Mouse (Mus musculus): ENCODE measurements at regions not wholly inside any gene's neighbourhood (a gene's known extent, or its start where the extent isn't known, plus 50 kb on each side); places are given as distances from the start of the nearest gene placed in this dataset.

GRCm38 (mm10) chr14:104002421-104002820 is 158.2 kb upstream of the Ednrb start:
- no peak overlapping the region for H3K27ac ChIP-seq (ENCODE audit: insufficient read depth, low read depth)
- H3K9me3 ChIP-seq (replicated peaks; ENCODE audit: low read length): no peaks in the 10 kb centered on the region
- in situ Hi-C loops (cut with MboI; ENCODE audit: low pct_ligation_motif_present, low pct_unique_long_range_greater_than_20kb, low sequenced_read_pairs) (no loop called here), dilution Hi-C loops (cut with MboI; ENCODE audit: extremely low pct_ligation_motif_present, extremely low pct_unique_long_range_greater_than_20kb, low sequenced_read_pairs) (no loop called here)
- no peak overlapping the region for H3K4me2 ChIP-seq (ENCODE audit: insufficient read depth, low read depth, poor library complexity, severe bottlenecking)
- no peak overlapping the region for H3K4me3 ChIP-seq (replicated peaks in 1 of 3; ENCODE audit: low read depth in 2 of 3, low read length in 2 of 3, poor library complexity in 1 of 3)
- H3K4me1 ChIP-seq (ENCODE audit: control insufficient read depth in 1 of 2, insufficient read depth in 2 of 2): peaks cover 0 to 6% of the 10 kb centered on the region in 2 experiments; a peak in 2 of 4 replicates
- H3K9ac ChIP-seq (ENCODE audit: insufficient read depth, low read depth): no peak overlapping the region
- no peaks in the 10 kb centered on the region for H3K36me3 ChIP-seq (replicated peaks in 1 of 2; ENCODE audit: control insufficient read depth in 1 of 2, insufficient read depth in 1 of 2, low read length in 1 of 2)
- no peaks in the 10 kb centered on the region for H3K79me2 ChIP-seq (replicated peaks; ENCODE audit: control insufficient read depth, extremely low read depth, insufficient read depth, poor library complexity, severe bottlenecking)
- H3K27me3 ChIP-seq (replicated peaks): no peaks in the 10 kb centered on the region
- no peak for DNase-seq (ENCODE audit: extremely low read depth)
- TF ChIP-seq TBP (conservative IDR thresholded peaks at IDR 0.05; ENCODE audit: low read depth, low read length) (no peak), ZC3H11A (IDR thresholded peaks at IDR 0.05; ENCODE audit: low read depth, low read length) (no peak), KAT2A (IDR thresholded peaks at IDR 0.05; ENCODE audit: insufficient replicate concordance, low read length) (no peak), MXI1 (IDR thresholded peaks at IDR 0.05; ENCODE audit: low read depth, low read length) (no peak)

- Histone ChIP-seq H3K4me3 (replicated peaks in 1 of 3; ENCODE audit: low read depth in 2 of 3, low read length in 2 of 3, poor library complexity in 1 of 3) (no peak overlapping the region), H3K79me2 (replicated peaks; ENCODE audit: control insufficient read depth, extremely low read depth, insufficient read depth, poor library complexity, severe bottlenecking) (no peaks in the 10 kb centered on the region), H3K4me1 (ENCODE audit: control insufficient read depth in 1 of 2, insufficient read depth in 2 of 2) (peaks cover 0 to 20% of the 10 kb centered on the region in 2 experiments; a peak in 3 of 4 replicates), H3K9me3 (replicated peaks; ENCODE audit: low read length) (no peaks in the 10 kb centered on the region), H3K9ac (ENCODE audit: insufficient read depth, low read depth) (no peak overlapping the region), H3K4me2 (ENCODE audit: insufficient read depth, low read depth, poor library complexity, severe bottlenecking) (no peak overlapping the region), H3K27me3 (replicated peaks) (no peaks in the 10 kb centered on the region), H3K27ac (ENCODE audit: insufficient read depth, low read depth) (no peak overlapping the region), H3K36me3 (replicated peaks in 1 of 2; ENCODE audit: control insufficient read depth in 1 of 2, insufficient read depth in 1 of 2, low read length in 1 of 2) (no peaks in the 10 kb centered on the region)
- dilution Hi-C loops (cut with MboI; ENCODE audit: extremely low pct_ligation_motif_present, extremely low pct_unique_long_range_greater_than_20kb, low sequenced_read_pairs) (no loop called here), in situ Hi-C loops (cut with MboI; ENCODE audit: low pct_ligation_motif_present, low pct_unique_long_range_greater_than_20kb, low sequenced_read_pairs) (no loop called here)
- TF ChIP-seq BHLHE40 (IDR thresholded peaks at IDR 0.05; ENCODE audit: low read depth, low read length) (no peak), NELFE (IDR thresholded peaks at IDR 0.05; ENCODE audit: low read depth, low read length) (no peak), E2F4 (IDR thresholded peaks at IDR 0.05; ENCODE audit: insufficient replicate concordance, low read depth, low read length) (no peak), MEF2A (IDR thresholded peaks at IDR 0.05; ENCODE audit: borderline replicate concordance, low read depth, low read length) (no peak), POLR2AphosphoS2 (IDR thresholded peaks at IDR 0.05; ENCODE audit: low read depth, low read length) (no peak), CTCF (conservative IDR thresholded peaks at IDR 0.05 in 1 of 2, IDR thresholded peaks at IDR 0.05 in 1 of 2; ENCODE audit: low read depth in 2 of 2, low read length in 2 of 2) (no peak), JUN (IDR thresholded peaks at IDR 0.05; ENCODE audit: insufficient read depth, low read depth, low read length) (no peak), RAD21 (IDR thresholded peaks at IDR 0.05; ENCODE audit: low read depth, low read length) (no peak), ETS1 (conservative IDR thresholded peaks at IDR 0.05; ENCODE audit: low read depth, low read length) (no peak), EP300 (IDR thresholded peaks at IDR 0.05; ENCODE audit: low read length) (no peak), USF2 (conservative IDR thresholded peaks at IDR 0.05; ENCODE audit: low read depth, low read length) (no peak), IRF4 (IDR thresholded peaks at IDR 0.05; ENCODE audit: low read depth, low read length) (no peak), MYC (IDR thresholded peaks at IDR 0.05; ENCODE audit: low read depth, low read length) (no peak), HCFC1 (IDR thresholded peaks at IDR 0.05; ENCODE audit: low read depth, low read length) (no peak), ELF1 (IDR thresholded peaks at IDR 0.05; ENCODE audit: low read depth, low read length) (no peak), USF1 (IDR thresholded peaks at IDR 0.05; ENCODE audit: low read depth, low read length) (no peak), ZNF384 (IDR thresholded peaks at IDR 0.05; ENCODE audit: low read depth, low read length) (no peak), ZC3H11A (IDR thresholded peaks at IDR 0.05; ENCODE audit: low read depth, low read length) (no peak)
- no peak for DNase-seq (ENCODE audit: extremely low read depth)
Measured at GRCm38 (mm10) chr14:103990418-103990817, 146.2 kb upstream of the Ednrb start.

Data from CH12.LX (cell line).